Mouse (Mus musculus) liver, embryonic 14.5 days (tissue): ENCODE measurements at regions not wholly inside any gene's neighbourhood (a gene's known extent, or its start where the extent isn't known, plus 50 kb on each side); places are given as distances from the start of the nearest gene placed in this dataset.

Experiments
- ATAC-seq: fragments of 200-750 bp; cut with Nextera tagmentation; 2 replicates; pipeline ENCODE4 v1.8.0; 2017; ENCODE audit warnings: moderate number of reproducible peaks, mild to moderate bottlenecking, moderate library complexity; ENCODE audit not compliant: insufficient read depth
- DNase-seq, 3 experiments: peaks; one replicate each; pipeline ENCODE4 v3.0.0-alpha.2; 2012 to 2013; ENCODE audit warnings: low read depth in 3 of 3, low spot score in 3 of 3
- H3K27ac ChIP-seq: fragments of 300-500 bp; sonication (generic); 2 replicates; pipeline ENCODE4 v1.5.1; 2014; ENCODE audit warnings: moderate library complexity, mild to moderate bottlenecking, control low read depth, inconsistent platforms
- H3K27me3 ChIP-seq: fragments of 300-500 bp; sonication (generic); 2 replicates; pipeline ENCODE4 v1.6.1; 2014; ENCODE audit warnings: mild to moderate bottlenecking, low read length, moderate library complexity; ENCODE audit not compliant: control insufficient read depth, insufficient read depth
- H3K36me3 ChIP-seq: fragments of 300-500 bp; sonication (generic); replicated peaks from 2 replicates; pipeline ENCODE4 v1.6.1; 2014; ENCODE audit warnings: low read depth; ENCODE audit not compliant: control insufficient read depth, insufficient read depth
- H3K4me1 ChIP-seq, 2 experiments: fragments of 200-500 bp in 1 of 2; fragments of 300-500 bp in 1 of 2; sonication (generic) in 1 of 2; replicated peaks; 2 replicates each; pipeline ENCODE4 v1.6.1; 2012 to 2014; ENCODE audit warnings: antibody characterized with exemption in 1 of 2, inconsistent platforms in 1 of 2, low read length in 1 of 2; ENCODE audit not compliant: control insufficient read depth in 2 of 2, insufficient read depth in 2 of 2
- H3K4me2 ChIP-seq: fragments of 300-500 bp; sonication (generic); 2 replicates; pipeline ENCODE4 v1.6.1; 2014; ENCODE audit warnings: low read depth, mild to moderate bottlenecking, control low read depth, moderate library complexity
- H3K4me3 ChIP-seq, 2 experiments: fragments of 200-500 bp in 1 of 2; fragments of 300-500 bp in 1 of 2; sonication (generic) in 1 of 2; 2 replicates each; pipeline ENCODE4 v1.5.1; 2012 to 2014; ENCODE audit warnings: low read depth in 2 of 2, low read length in 2 of 2, mild to moderate bottlenecking in 2 of 2, control low read depth in 1 of 2, inconsistent platforms in 1 of 2, moderate library complexity in 1 of 2; ENCODE audit not compliant: insufficient read depth in 1 of 2
- H3K9ac ChIP-seq: fragments of 300-500 bp; sonication (generic); replicated peaks from 2 replicates; pipeline ENCODE4 v1.6.1; 2014; ENCODE audit warnings: mild to moderate bottlenecking, control low read depth, moderate library complexity
- H3K9me3 ChIP-seq: fragments of 300-500 bp; sonication (generic); 2 replicates; pipeline ENCODE4 v1.6.1; 2016; ENCODE audit warnings: low read length, mixed read lengths; ENCODE audit not compliant: control insufficient read depth
- CTCF ChIP-seq: IDR thresholded peaks from 2 replicates; pipeline ENCODE4 v1.5.1; 2016; ENCODE audit warnings: antibody characterized with exemption, low read depth, control low read depth
- EP300 ChIP-seq: IDR thresholded peaks from 2 replicates; pipeline ENCODE4 v1.6.1; 2016; ENCODE audit warnings: antibody characterized with exemption, low read depth
- WGBS: fragments of 180-500 bp; shearing (Covaris S2); extraction: QIAGEN DNeasy Blood & Tissue Kit; methylation state at CpG from one replicate; pipeline ENCODE4 v1.1.7; 2014; ENCODE audit not compliant: insufficient replicate concordance; 5-methylcytosine and 5-hydroxymethylcytosine counted together

DNA sequence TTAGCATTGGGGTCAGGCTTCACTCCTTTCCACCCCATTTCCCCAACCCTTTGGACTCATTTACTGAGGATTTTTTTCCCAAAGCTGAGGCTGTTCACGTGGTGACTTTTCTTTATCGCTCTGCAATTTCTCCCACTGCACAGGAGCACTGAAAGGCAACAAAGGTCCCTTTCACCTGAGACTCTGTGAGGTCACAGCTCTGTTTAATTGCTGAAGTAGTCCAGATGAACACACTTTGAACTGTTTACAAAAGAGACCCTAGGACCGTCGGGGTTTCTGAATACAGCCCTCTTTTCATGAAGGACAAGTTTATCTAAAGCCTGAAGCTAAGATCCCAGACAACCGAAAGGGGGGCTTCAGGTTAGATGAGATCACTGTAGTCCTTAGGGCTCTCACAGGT, 293.6 kb downstream of the Stim2 start:
- Histone ChIP-seq H3K36me3 (no peaks in the 10 kb centered on the region), H3K9me3 (no peaks in the 10 kb centered on the region), H3K4me2 (no peak overlapping the region), H3K27me3 (no peaks in the 10 kb centered on the region), H3K4me1 (no peaks in the 10 kb centered on the region), H3K9ac (no peak overlapping the region), H3K4me3 (no peak overlapping the region), H3K27ac (no peak overlapping the region)
- no peak for TF ChIP-seq CTCF
- no peak for TF ChIP-seq EP300
- DNase-seq, result no peak
- ATAC-seq, result no peak
- WGBS, result 63% methylated on average over 5 of the region's 5 CpGs

DNA sequence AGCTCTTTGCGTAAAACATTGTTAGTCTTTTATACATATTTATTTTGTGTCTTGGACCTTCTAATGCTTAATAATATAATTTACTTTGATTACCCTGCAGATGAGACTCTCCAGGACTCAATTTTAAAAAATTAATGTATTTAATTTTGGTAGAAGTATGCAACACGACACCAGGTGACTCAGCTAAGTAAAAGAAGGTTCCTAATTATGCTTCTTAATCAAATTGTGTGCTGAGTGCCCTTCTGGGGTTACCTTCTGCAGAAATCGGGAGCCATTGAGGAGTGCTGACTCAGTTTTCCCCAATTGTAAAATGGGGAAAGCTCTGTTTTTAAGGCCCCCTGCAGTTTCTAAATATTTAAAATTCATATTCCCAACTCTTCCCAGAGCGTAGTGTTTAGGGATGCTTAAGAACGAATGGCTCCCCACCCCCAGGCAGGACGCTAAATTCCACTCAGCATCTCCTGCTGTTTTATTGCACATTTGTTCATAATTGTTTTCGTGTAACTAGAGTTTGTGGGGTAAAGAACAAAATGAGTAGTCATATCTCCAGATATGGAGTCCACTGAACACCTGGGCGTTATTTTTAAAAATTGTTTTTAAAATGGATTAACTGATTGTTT, 315.5 kb downstream of the Stim2 start:
- Histone ChIP-seq H3K27ac (no peak overlapping the region), H3K4me2 (no peak overlapping the region), H3K36me3 (no peaks in the 10 kb centered on the region), H3K4me3 (no peak overlapping the region), H3K27me3 (no peaks in the 10 kb centered on the region), H3K9ac (no peak overlapping the region), H3K4me1 (no peaks in the 10 kb centered on the region), H3K9me3 (no peaks in the 10 kb centered on the region)
- ATAC-seq, result no peak
- no peak for TF ChIP-seq CTCF
- WGBS, result 62% methylated on average over 8 of the region's 8 CpGs
- no peak for DNase-seq

DNA sequence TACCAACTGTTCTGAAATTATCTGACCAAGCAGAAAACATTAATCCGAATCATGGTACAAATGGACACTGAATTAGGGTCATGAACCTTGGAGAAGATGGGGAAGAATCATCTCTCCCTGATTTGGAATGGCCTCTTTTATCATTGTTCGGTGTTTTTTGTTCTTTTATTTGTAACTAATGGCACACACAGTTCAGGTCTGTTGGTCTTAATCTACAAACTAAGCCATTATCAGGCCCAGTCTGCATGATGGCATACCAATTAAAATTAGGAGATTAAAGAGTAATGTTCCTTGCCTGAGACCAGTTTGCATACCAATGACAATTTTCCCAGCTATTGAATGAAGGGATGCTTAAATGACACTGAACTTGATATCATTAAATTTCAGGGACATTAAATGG, 332.1 kb downstream of the Stim2 start:
- Histone ChIP-seq H3K27me3 (no peaks in the 10 kb centered on the region), H3K4me1 (no peaks in the 10 kb centered on the region), H3K36me3 (no peaks in the 10 kb centered on the region), H3K9me3 (no peaks in the 10 kb centered on the region), H3K4me2 (no peak overlapping the region), H3K27ac (no peak overlapping the region), H3K4me3 (no peak overlapping the region), H3K9ac (no peak overlapping the region)
- TF ChIP-seq CTCF (no peak), EP300 (no peak)
- DNase-seq (no peak), ATAC-seq (no peak)
- WGBS, result 55% methylated on average over 2 of the region's 2 CpGs

DNA sequence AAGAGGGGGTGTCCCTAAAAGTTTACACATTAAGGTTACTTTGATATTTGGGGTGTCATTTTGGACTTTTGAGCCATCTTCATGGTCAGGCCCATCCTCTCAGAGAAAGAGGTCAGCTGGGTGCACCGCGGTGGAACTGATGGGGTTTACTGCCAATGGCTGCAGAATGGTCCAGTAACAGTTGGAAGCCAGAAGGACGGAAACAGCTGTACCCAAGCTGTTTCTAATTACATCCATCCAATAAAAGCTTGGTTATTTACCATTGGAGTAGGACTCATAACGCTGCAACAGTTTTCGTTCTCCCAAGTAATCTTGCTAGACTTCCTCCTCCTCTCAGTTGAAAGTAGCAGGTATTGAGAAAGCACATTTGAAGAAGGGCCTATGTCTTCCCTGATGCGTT, 344.7 kb downstream of the Stim2 start:
- Histone ChIP-seq H3K36me3 (no peaks in the 10 kb centered on the region), H3K27ac (no peak overlapping the region), H3K4me2 (no peak overlapping the region), H3K9ac (no peak overlapping the region), H3K4me3 (no peak overlapping the region), H3K27me3 (no peaks in the 10 kb centered on the region), H3K4me1 (no peaks in the 10 kb centered on the region), H3K9me3 (no peaks in the 10 kb centered on the region)
- 63% methylated on average over 6 of the region's 6 CpGs for WGBS
- TF ChIP-seq EP300 (no peak), CTCF (no peak)
- DNase-seq (no peak), ATAC-seq (no peak)

DNA sequence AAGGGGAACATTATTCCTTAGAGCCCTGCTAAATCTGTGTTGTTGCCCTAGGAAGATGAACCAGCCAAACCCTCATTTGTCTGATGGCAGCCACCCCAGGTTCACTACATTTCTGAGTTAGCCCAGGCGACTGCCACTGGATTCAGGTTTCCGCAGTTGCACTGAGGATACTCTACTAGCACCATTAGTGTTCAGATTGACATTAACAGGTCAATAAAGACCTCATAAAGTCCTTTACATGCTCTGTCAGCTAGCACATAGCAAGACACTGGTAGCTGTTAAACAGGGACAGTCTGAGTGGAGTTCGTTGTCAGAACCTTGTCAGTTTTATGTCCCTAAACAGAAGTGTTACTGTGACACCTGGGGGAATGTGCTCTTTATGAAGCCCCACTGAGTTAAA, 345.1 kb downstream of the Stim2 start:
- DNase-seq, result no peak
- Histone ChIP-seq H3K4me1 (no peaks in the 10 kb centered on the region), H3K4me3 (no peak overlapping the region), H3K27me3 (no peaks in the 10 kb centered on the region), H3K36me3 (no peaks in the 10 kb centered on the region), H3K27ac (no peak overlapping the region), H3K9me3 (no peaks in the 10 kb centered on the region), H3K4me2 (no peak overlapping the region), H3K9ac (no peak overlapping the region)
- TF ChIP-seq CTCF (no peak), EP300 (no peak)
- WGBS, result 60% methylated on average over 3 of the region's 3 CpGs
- no peak for ATAC-seq
